Mouse (Mus musculus): ENCODE data around the gene Il1rl2. TPM values are rescaled to one million over a fixed set of nuclear protein-coding genes. Genes with fewer than 3 reads are reported as not detected.

The Il1rl2 gene
- polyA plus RNA-seq, 1 experiment from 2014 or later: 10.5 TPM

DNA sequence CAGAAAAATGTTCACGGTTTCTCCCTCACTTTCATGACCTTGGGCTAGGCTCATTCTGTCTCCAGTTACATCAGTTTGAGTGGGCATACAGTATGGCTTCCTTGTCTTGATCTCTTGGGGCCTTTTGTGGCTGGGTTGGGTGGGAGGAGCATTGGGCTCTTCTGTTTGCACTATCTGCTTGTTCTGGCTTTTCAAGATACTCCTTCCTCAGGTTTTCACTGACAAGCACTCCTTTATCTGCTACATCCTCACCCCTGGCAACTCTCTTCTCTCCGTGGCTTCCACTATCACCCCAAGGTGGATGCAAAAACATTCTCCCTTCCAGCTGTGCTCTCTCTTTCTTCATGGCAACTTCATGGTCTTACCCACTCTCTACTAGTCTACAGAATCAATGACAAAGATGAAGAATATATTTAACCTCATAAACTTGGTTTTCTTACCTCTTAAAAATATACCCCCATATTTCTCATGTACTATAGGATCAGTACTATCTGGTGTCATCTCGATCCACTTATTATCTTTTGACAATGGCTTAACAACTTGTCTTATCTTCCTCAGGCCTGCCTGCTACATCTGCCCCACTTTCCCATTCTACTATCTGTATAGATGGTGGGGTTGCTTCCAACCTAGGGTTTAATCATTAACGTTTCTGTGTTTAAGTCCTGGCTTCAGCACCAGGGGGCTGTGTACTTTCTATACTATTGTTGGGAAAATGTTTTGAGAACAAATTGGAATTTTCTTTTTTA is 27.9 kb downstream of the Il1rl2 start:
- Histone ChIP-seq H3K36me3 (ENCODE audit: insufficient read depth, low read length) (no peaks in the 10 kb centered on the region), H3K27me3 (ENCODE audit: insufficient read depth, low read length) (no peaks in the 10 kb centered on the region), H3K27ac (ENCODE audit: low read length) (no peak overlapping the region), H3K9me3 (ENCODE audit: low read length) (no peaks in the 10 kb centered on the region), H3K9ac (replicated peaks; ENCODE audit: low read length) (no peak overlapping the region), H3K4me1 (ENCODE audit: insufficient read depth, low read length) (no peaks in the 10 kb centered on the region), H3K4me2 (replicated peaks; ENCODE audit: low read depth, low read length) (no peak overlapping the region), H3K4me3 (ENCODE audit: low read length) (no peak overlapping the region)
- ATAC-seq (ENCODE audit: low FRiP score, low TSS enrichment): no peak
- WGBS: 79% methylated on average over 4 of the region's 4 CpGs

- H3K4me1 ChIP-seq (ENCODE audit: insufficient read depth, low read length): no peaks in the 10 kb centered on the region
- ATAC-seq (ENCODE audit: low FRiP score, low TSS enrichment): no peak
- no peak overlapping the region for H3K27ac ChIP-seq (ENCODE audit: low read length)
- H3K4me3 ChIP-seq (ENCODE audit: low read length): no peak overlapping the region
- H3K36me3 ChIP-seq (ENCODE audit: insufficient read depth, low read length): no peaks in the 10 kb centered on the region
- no peak overlapping the region for H3K4me2 ChIP-seq (replicated peaks; ENCODE audit: low read depth, low read length)
- no peaks in the 10 kb centered on the region for H3K27me3 ChIP-seq (ENCODE audit: insufficient read depth, low read length)
- 83% methylated on average over 2 of the region's 2 CpGs for WGBS
- H3K9me3 ChIP-seq (ENCODE audit: low read length): no peaks in the 10 kb centered on the region
- no peak overlapping the region for H3K9ac ChIP-seq (replicated peaks; ENCODE audit: low read length)
Observed at GRCm38 (mm10) chr1:40352904-40353286, 28.5 kb downstream of the Il1rl2 start.

DNA sequence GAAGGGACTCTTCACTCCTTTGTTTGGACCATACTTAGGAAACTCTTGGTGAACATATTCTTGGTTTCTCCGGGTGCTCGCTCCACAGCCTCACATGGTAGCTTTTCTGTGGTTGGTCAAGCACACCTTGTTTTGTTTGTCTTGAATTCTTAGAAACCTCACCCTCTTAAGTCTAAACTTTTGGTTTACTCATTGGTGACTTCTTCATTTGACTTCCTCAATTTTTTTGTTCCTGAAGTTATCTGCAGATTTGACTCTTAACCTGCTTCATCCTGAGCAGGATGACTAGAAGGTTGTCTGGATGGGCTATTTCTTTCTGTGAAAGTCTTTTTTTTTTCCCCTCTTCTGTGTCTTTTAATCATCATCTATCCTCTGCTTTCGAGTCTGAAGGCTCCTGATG is 30.3 kb downstream of the Il1rl2 start:
- no peaks in the 10 kb centered on the region for H3K4me1 ChIP-seq (ENCODE audit: insufficient read depth, low read length)
- no peak overlapping the region for H3K4me3 ChIP-seq (ENCODE audit: low read length)
- no peaks in the 10 kb centered on the region for H3K27me3 ChIP-seq (ENCODE audit: insufficient read depth, low read length)
- no peaks in the 10 kb centered on the region for H3K36me3 ChIP-seq (ENCODE audit: insufficient read depth, low read length)
- ATAC-seq (ENCODE audit: low FRiP score, low TSS enrichment): no peak
- H3K9ac ChIP-seq (replicated peaks; ENCODE audit: low read length): no peak overlapping the region
- 85% methylated on average over 3 of the region's 3 CpGs for WGBS
- H3K27ac ChIP-seq (ENCODE audit: low read length): no peak overlapping the region
- no peak overlapping the region for H3K4me2 ChIP-seq (replicated peaks; ENCODE audit: low read depth, low read length)
- no peaks in the 10 kb centered on the region for H3K9me3 ChIP-seq (ENCODE audit: low read length)

GRCm38 (mm10) chr1:40355431-40355843 is 31.0 kb downstream of the Il1rl2 start:
- ATAC-seq (ENCODE audit: low FRiP score, low TSS enrichment): no peak
- no peak overlapping the region for H3K4me2 ChIP-seq (replicated peaks; ENCODE audit: low read depth, low read length)
- H3K4me3 ChIP-seq (ENCODE audit: low read length): no peak overlapping the region
- H3K27me3 ChIP-seq (ENCODE audit: insufficient read depth, low read length): no peaks in the 10 kb centered on the region
- H3K9me3 ChIP-seq (ENCODE audit: low read length): no peaks in the 10 kb centered on the region
- 90% methylated on average over 4 of the region's 4 CpGs for WGBS
- no peak overlapping the region for H3K27ac ChIP-seq (ENCODE audit: low read length)
- no peaks in the 10 kb centered on the region for H3K4me1 ChIP-seq (ENCODE audit: insufficient read depth, low read length)
- H3K9ac ChIP-seq (replicated peaks; ENCODE audit: low read length): no peak overlapping the region
- H3K36me3 ChIP-seq (ENCODE audit: insufficient read depth, low read length): no peaks in the 10 kb centered on the region

DNA sequence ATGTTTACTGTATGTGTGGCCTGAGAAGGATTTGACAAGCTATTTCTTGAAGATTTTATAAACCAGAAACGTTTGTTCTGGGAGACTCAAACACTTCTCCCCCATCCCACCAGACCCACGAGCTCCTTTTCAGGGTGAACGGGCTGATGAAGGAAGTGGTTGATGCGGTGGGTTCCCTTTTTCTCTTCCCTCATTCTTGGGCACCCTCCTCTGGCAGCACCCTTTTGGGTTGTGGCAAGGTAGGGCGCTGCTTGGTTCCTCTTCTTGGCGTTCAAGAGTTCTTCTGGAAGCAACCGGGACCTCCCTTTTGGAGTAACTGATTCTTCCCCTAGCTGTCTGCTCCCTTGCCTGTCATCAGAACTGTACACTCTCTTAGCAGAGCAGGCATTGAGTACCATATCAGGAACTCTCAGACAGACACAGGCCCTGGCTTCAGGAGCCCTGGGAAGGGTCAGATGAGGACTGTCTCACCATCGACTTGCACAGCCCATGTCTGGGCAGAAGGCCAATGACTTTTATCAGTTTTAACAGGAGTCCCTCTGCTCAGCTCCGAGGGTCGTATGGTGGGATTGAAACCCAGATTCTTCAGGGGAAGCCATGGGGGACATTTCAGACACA is 31.6 kb downstream of the Il1rl2 start:
- H3K36me3 ChIP-seq (ENCODE audit: insufficient read depth, low read length): no peaks in the 10 kb centered on the region
- H3K27me3 ChIP-seq (ENCODE audit: insufficient read depth, low read length): no peaks in the 10 kb centered on the region
- no peak overlapping the region for H3K4me2 ChIP-seq (replicated peaks; ENCODE audit: low read depth, low read length)
- no peak overlapping the region for H3K27ac ChIP-seq (ENCODE audit: low read length)
- WGBS: 71% methylated on average over 10 of the region's 10 CpGs
- no peaks in the 10 kb centered on the region for H3K9me3 ChIP-seq (ENCODE audit: low read length)
- H3K4me1 ChIP-seq (ENCODE audit: insufficient read depth, low read length): no peaks in the 10 kb centered on the region
- no peak; the same call in 1 of the 2 replicates for ATAC-seq (ENCODE audit: low FRiP score, low TSS enrichment)
- H3K4me3 ChIP-seq (ENCODE audit: low read length): no peak overlapping the region
- H3K9ac ChIP-seq (replicated peaks; ENCODE audit: low read length): no peak overlapping the region

DNA sequence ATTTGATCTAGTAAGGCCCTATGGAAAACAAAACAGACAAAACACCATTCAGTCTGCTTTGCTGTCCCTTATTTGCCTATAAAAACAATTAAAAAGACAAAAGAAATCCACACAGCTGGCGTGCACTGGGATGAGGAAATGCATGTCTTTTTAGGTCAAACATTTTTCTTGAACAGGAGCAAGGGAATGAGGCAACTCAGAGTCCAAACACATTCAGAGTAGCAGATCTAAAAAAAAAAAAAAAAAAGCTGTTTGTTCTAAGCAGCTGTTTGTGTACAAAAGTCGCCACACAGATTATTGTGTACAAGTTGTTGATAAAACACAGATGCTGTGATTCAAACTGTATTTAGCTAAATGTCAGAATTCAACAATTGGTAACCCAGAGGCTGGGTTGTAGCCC is 33.5 kb downstream of the Il1rl2 start:
- Histone ChIP-seq H3K4me1 (ENCODE audit: insufficient read depth, low read length) (no peaks in the 10 kb centered on the region), H3K4me3 (ENCODE audit: low read length) (no peak overlapping the region), H3K27me3 (ENCODE audit: insufficient read depth, low read length) (no peaks in the 10 kb centered on the region), H3K27ac (ENCODE audit: low read length) (0 out of 2 replicates have a peak overlapping the region, but pooled peaks have one; percentile 6), H3K36me3 (ENCODE audit: insufficient read depth, low read length) (no peaks in the 10 kb centered on the region), H3K4me2 (replicated peaks; ENCODE audit: low read depth, low read length) (no peak overlapping the region), H3K9me3 (ENCODE audit: low read length) (no peaks in the 10 kb centered on the region), H3K9ac (replicated peaks; ENCODE audit: low read length) (no peak overlapping the region)
- ATAC-seq (ENCODE audit: low FRiP score, low TSS enrichment): no peak
- 54% methylated on average over 2 of the region's 2 CpGs for WGBS

DNA sequence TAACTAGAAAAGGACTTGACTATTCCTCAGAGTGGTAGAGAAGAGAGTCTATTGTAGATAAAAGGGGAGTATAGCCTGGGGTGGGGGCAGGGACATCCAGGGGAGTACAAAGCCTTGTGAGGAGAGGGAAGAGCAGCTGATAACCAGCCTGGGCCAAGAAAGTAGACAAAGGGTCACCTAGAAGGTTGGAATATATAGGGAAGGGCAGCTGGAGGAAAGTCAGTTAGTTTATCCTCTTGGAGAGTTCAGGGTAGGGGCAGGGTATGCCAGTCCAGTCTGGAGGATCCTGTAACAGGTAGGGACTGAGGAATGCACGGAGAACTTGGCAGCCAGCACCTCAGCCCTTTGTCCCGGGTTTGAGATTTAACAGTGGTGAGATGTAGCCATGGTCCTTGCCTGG is 33.9 kb downstream of the Il1rl2 start:
- H3K9ac ChIP-seq (replicated peaks; ENCODE audit: low read length): no peak overlapping the region
- H3K36me3 ChIP-seq (ENCODE audit: insufficient read depth, low read length): no peaks in the 10 kb centered on the region
- no peaks in the 10 kb centered on the region for H3K4me1 ChIP-seq (ENCODE audit: insufficient read depth, low read length)
- no peak overlapping the region for H3K27ac ChIP-seq (ENCODE audit: low read length)
- WGBS: 86% methylated on average over 2 of the region's 2 CpGs
- no peaks in the 10 kb centered on the region for H3K27me3 ChIP-seq (ENCODE audit: insufficient read depth, low read length)
- H3K9me3 ChIP-seq (ENCODE audit: low read length): no peaks in the 10 kb centered on the region
- no peak for ATAC-seq (ENCODE audit: low FRiP score, low TSS enrichment)
- H3K4me2 ChIP-seq (replicated peaks; ENCODE audit: low read depth, low read length): no peak overlapping the region
- no peak overlapping the region for H3K4me3 ChIP-seq (ENCODE audit: low read length)

DNA sequence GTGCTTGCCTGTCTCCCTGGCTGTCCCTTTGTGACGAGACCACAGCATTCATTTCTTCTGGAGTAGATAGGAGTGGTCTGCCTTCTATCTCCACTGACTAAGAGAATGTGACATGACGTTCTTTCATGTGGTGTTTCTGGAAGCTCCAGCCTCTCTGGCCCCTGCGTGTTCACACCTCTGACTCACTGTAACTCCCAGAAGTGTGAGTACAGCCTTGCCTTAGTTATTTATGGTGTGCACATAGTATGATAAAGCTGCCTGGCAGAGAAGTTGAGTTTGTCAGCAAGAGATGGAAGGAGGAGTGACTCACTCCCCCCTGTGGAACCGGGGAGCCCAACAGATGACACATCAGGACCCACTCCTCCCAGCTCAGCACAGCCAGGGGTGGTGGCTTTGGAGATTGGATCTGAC is 34.4 kb downstream of the Il1rl2 start:
- H3K27me3 ChIP-seq (ENCODE audit: insufficient read depth, low read length): no peaks in the 10 kb centered on the region
- H3K9ac ChIP-seq (replicated peaks; ENCODE audit: low read length): no peak overlapping the region
- H3K4me1 ChIP-seq (ENCODE audit: insufficient read depth, low read length): no peaks in the 10 kb centered on the region
- WGBS: 70% methylated on average over 4 of the region's 4 CpGs
- no peak overlapping the region for H3K4me3 ChIP-seq (ENCODE audit: low read length)
- H3K9me3 ChIP-seq (ENCODE audit: low read length): no peaks in the 10 kb centered on the region
- ATAC-seq (ENCODE audit: low FRiP score, low TSS enrichment): no peak
- no peaks in the 10 kb centered on the region for H3K36me3 ChIP-seq (ENCODE audit: insufficient read depth, low read length)
- H3K27ac ChIP-seq (ENCODE audit: low read length): no peak overlapping the region
- no peak overlapping the region for H3K4me2 ChIP-seq (replicated peaks; ENCODE audit: low read depth, low read length)

DNA sequence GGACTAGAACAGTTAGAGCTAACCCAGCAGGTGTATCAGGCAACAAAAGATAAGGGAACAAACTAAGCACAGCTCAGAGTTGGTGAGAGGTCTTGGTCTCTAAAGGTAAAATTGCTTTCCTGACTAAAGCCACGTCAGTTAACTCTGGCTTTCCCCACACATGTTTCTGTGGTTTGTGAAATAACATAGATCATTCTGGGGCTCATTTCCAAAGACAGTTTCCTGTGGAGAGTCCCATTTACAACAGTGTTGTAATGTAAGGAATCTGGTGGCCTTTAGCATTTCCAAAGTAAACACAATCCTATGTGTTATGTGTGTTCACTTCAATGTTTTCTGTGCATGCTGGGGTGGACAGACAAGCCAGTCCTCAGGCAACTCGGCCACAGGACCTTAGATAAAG is 35.3 kb downstream of the Il1rl2 start:
- no peak for ATAC-seq (ENCODE audit: low FRiP score, low TSS enrichment)
- H3K4me3 ChIP-seq (ENCODE audit: low read length): no peak overlapping the region
- H3K4me2 ChIP-seq (replicated peaks; ENCODE audit: low read depth, low read length): no peak overlapping the region
- no peak overlapping the region for H3K27ac ChIP-seq (ENCODE audit: low read length)
- no peaks in the 10 kb centered on the region for H3K36me3 ChIP-seq (ENCODE audit: insufficient read depth, low read length)
- no peaks in the 10 kb centered on the region for H3K27me3 ChIP-seq (ENCODE audit: insufficient read depth, low read length)
- H3K9ac ChIP-seq (replicated peaks; ENCODE audit: low read length): no peak overlapping the region
- WGBS: 45% methylated on average over 2 of the region's 2 CpGs
- no peaks in the 10 kb centered on the region for H3K4me1 ChIP-seq (ENCODE audit: insufficient read depth, low read length)
- no peaks in the 10 kb centered on the region for H3K9me3 ChIP-seq (ENCODE audit: low read length)

DNA sequence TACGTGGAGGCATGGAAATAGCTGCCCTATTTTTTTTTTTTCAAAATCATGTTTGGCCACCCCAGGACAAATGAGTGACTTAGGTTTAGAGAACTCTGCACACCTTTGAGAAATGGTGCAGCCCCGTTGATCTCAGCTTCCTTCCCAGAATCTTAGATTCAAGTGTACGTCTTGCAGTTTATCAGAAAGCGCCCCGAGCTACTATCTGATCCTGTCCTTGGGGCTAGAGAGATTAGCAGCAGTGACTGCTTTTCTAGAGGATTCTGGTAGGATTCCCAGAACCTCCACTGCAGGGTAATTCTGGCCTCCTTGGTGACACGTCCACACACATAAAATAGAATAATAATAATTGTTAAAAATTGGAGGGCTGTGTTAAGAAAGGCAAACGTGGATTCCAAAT is 36.6 kb downstream of the Il1rl2 start:
- Histone ChIP-seq H3K27ac (ENCODE audit: low read length) (no peak overlapping the region), H3K4me3 (ENCODE audit: low read length) (no peak overlapping the region), H3K4me1 (ENCODE audit: insufficient read depth, low read length) (no peaks in the 10 kb centered on the region), H3K27me3 (ENCODE audit: insufficient read depth, low read length) (no peaks in the 10 kb centered on the region), H3K9me3 (ENCODE audit: low read length) (no peaks in the 10 kb centered on the region), H3K9ac (replicated peaks; ENCODE audit: low read length) (no peak overlapping the region), H3K4me2 (replicated peaks; ENCODE audit: low read depth, low read length) (no peak overlapping the region), H3K36me3 (ENCODE audit: insufficient read depth, low read length) (no peaks in the 10 kb centered on the region)
- ATAC-seq (ENCODE audit: low FRiP score, low TSS enrichment): no peak
- 80% methylated on average over 7 of the region's 7 CpGs for WGBS

All from kidney, embryonic 16.5 days (tissue).